Mouse (Mus musculus): Measurements from ENCODE around the gene Pitpnm2.

Pitpnm2 gene

GRCm38 (mm10) chr5:124198473-124198872, 51.1 kb downstream of the Pitpnm2 start:
- no peak for DNase-seq

- no peak for DNase-seq
Measured at GRCm38 (mm10) chr5:124196082-124196481, 53.5 kb downstream of the Pitpnm2 start.

GRCm38 (mm10) chr5:124194386-124195084, 55.0 kb downstream of the Pitpnm2 start:
- DNase-seq: no peak

GRCm38 (mm10) chr5:124193286-124194112, 56.1 kb downstream of the Pitpnm2 start:
- DNase-seq: no peak

GRCm38 (mm10) chr5:124192726-124193285, 56.8 kb downstream of the Pitpnm2 start:
- DNase-seq: no peak

- no peak for DNase-seq
Measured at GRCm38 (mm10) chr5:124192251-124192710, 57.3 kb downstream of the Pitpnm2 start.

GRCm38 (mm10) chr5:124190146-124190870, 59.3 kb downstream of the Pitpnm2 start:
- no peak for DNase-seq

GRCm38 (mm10) chr5:124189572-124189981, 60.0 kb downstream of the Pitpnm2 start:
- no peak for DNase-seq

GRCm38 (mm10) chr5:124187508-124188311, 61.9 kb downstream of the Pitpnm2 start:
- DNase-seq: no peak

GRCm38 (mm10) chr5:124186981-124187507, 62.5 kb downstream of the Pitpnm2 start:
- DNase-seq: no peak

- no peak for DNase-seq
Measured at GRCm38 (mm10) chr5:124186465-124186854, 63.1 kb downstream of the Pitpnm2 start.

- no peak for DNase-seq
Measured at GRCm38 (mm10) chr5:124185706-124186464, 63.7 kb downstream of the Pitpnm2 start.

GRCm38 (mm10) chr5:124184898-124185701, 64.5 kb downstream of the Pitpnm2 start:
- DNase-seq: no peak

- DNase-seq: no peak
Measured at GRCm38 (mm10) chr5:124184191-124184590, 65.4 kb downstream of the Pitpnm2 start.

- no peak for DNase-seq
Measured at GRCm38 (mm10) chr5:124182642-124183041, 66.9 kb downstream of the Pitpnm2 start.

- no peak for DNase-seq
Measured at GRCm38 (mm10) chr5:124182097-124182496, 67.5 kb downstream of the Pitpnm2 start.

GRCm38 (mm10) chr5:124180500-124181167, 68.9 kb downstream of the Pitpnm2 start:
- no peak for DNase-seq

GRCm38 (mm10) chr5:124179411-124179810, 70.1 kb downstream of the Pitpnm2 start:
- no peak for DNase-seq

GRCm38 (mm10) chr5:124176726-124177132, 72.8 kb downstream of the Pitpnm2 start:
- DNase-seq: no peak

GRCm38 (mm10) chr5:124175138-124175537, 74.4 kb downstream of the Pitpnm2 start:
- DNase-seq: no peak

All from B cell, adult 2 months (primary cell).